Mouse (Mus musculus) forebrain, embryonic 15.5 days (tissue): ENCODE results near the gene Mpdu1. TPM values are rescaled to one million over a fixed set of nuclear protein-coding genes. Genes with fewer than 3 reads are reported as not detected.

Experiments used
- ATAC-seq: fragments of 200-750 bp; cut with Nextera tagmentation; replicated peaks from 2 replicates; pipeline ENCODE4 v1.8.0; 2017; ENCODE audit warnings: mild to moderate bottlenecking, moderate TSS enrichment, moderate library complexity
- H3K27ac ChIP-seq: fragments of 300-500 bp; sonication (generic); replicated peaks from 2 replicates; pipeline ENCODE4 v1.5.1; 2015; ENCODE audit warnings: mild to moderate bottlenecking, inconsistent platforms
- H3K27me3 ChIP-seq: fragments of 300-500 bp; sonication (generic); 2 replicates; pipeline ENCODE4 v1.6.1; 2015; ENCODE audit warnings: inconsistent platforms
- H3K36me3 ChIP-seq: fragments of 300-500 bp; sonication (generic); 2 replicates; pipeline ENCODE4 v1.6.1; 2015; ENCODE audit warnings: mild to moderate bottlenecking, inconsistent platforms
- H3K4me1 ChIP-seq: fragments of 300-500 bp; sonication (generic); 2 replicates; pipeline ENCODE4 v1.6.1; 2015; ENCODE audit warnings: inconsistent platforms
- H3K4me2 ChIP-seq: fragments of 300-500 bp; sonication (generic); replicated peaks from 2 replicates; pipeline ENCODE4 v1.6.1; 2015; ENCODE audit warnings: mild to moderate bottlenecking, inconsistent platforms
- H3K4me3 ChIP-seq: fragments of 300-500 bp; sonication (generic); 2 replicates; pipeline ENCODE4 v1.5.1; 2015; ENCODE audit warnings: mild to moderate bottlenecking, inconsistent platforms
- H3K9ac ChIP-seq: fragments of 300-500 bp; sonication (generic); replicated peaks from 2 replicates; pipeline ENCODE4 v1.6.1; 2015; ENCODE audit warnings: mild to moderate bottlenecking, inconsistent platforms
- H3K9me3 ChIP-seq: fragments of 300-500 bp; sonication (generic); 2 replicates; pipeline ENCODE4 v1.6.1; 2016; ENCODE audit warnings: inconsistent platforms
- WGBS: fragments of 180-500 bp; shearing (Covaris S2); methylation state at CpG from one replicate; pipeline ENCODE4 v1.1.7; 2015; ENCODE audit warnings: mixed read lengths; 5-methylcytosine and 5-hydroxymethylcytosine counted together
- polyA plus RNA-seq: library from polyadenylated mRNA; unstranded; fragments of >200 nt; fragmentation: Nextera tagmentation; extraction: Ambion mirVana; gene quantifications from 2 replicates; pipeline ENCODE4 v1.2.1, GENCODE M21; 2015

Gene Mpdu1
- 89.1 and 91.0 TPM in 2 replicates for polyA plus RNA-seq

GRCm38 (mm10) chr11:69662213-69662966 is at the start of gene Mpdu1:
Mpdu1 (minus strand) TSS chr11:69662642.
- no peaks in the 10 kb centered on the region for H3K27me3 ChIP-seq
- no peaks in the 10 kb centered on the region for H3K9me3 ChIP-seq
- peak; percentile 96 for ATAC-seq
- H3K4me3 ChIP-seq, result peak within 1 kb of the TSS; percentile 66
- peak within 1 kb of the TSS; percentile 66 for H3K9ac ChIP-seq
- peaks cover 52% of the 10 kb centered on the region for H3K36me3 ChIP-seq
- peak within 1 kb of the TSS; percentile 58 for H3K4me2 ChIP-seq
- H3K27ac ChIP-seq, result peak within 1 kb of the TSS; percentile 96
- H3K4me1 ChIP-seq, result peaks cover 20% of the 10 kb centered on the region
- WGBS, result under 1% methylated on average over 48 of the region's 48 CpGs

- 0 out of 2 replicates have a peak, but pooled peaks cover 4% of the 10 kb centered on the region for H3K4me1 ChIP-seq
- no peak overlapping the region for H3K4me2 ChIP-seq
- H3K9me3 ChIP-seq, result no peaks in the 10 kb centered on the region
- 82% methylated on average over 2 of the region's 2 CpGs for WGBS
- H3K27me3 ChIP-seq, result no peaks in the 10 kb centered on the region
- no peak for ATAC-seq
- H3K36me3 ChIP-seq, result no peaks in the 10 kb centered on the region
- no peak overlapping the region for H3K4me3 ChIP-seq
- no peak overlapping the region for H3K9ac ChIP-seq
- H3K27ac ChIP-seq, result no peak overlapping the region
These were observed 48.6 kb upstream of the Mpdu1 start for GRCm38 (mm10) chr11:69711082-69711481.

- Histone ChIP-seq H3K9me3 (no peaks in the 10 kb centered on the region), H3K27ac (no peak overlapping the region), H3K36me3 (no peaks in the 10 kb centered on the region), H3K27me3 (no peaks in the 10 kb centered on the region), H3K4me1 (0 out of 2 replicates have a peak, but pooled peaks cover 4% of the 10 kb centered on the region), H3K4me3 (no peak overlapping the region), H3K9ac (no peak overlapping the region), H3K4me2 (no peak overlapping the region)
- WGBS, result 72% methylated on average over 3 of the region's 3 CpGs
- ATAC-seq, result no peak
These were observed 48.0 kb upstream of the Mpdu1 start for GRCm38 (mm10) chr11:69710470-69710869.

- Histone ChIP-seq H3K27ac (no peak overlapping the region), H3K4me2 (no peak overlapping the region), H3K9me3 (no peaks in the 10 kb centered on the region), H3K36me3 (no peaks in the 10 kb centered on the region), H3K4me1 (0 out of 2 replicates have a peak, but pooled peaks cover 4% of the 10 kb centered on the region), H3K27me3 (no peaks in the 10 kb centered on the region), H3K4me3 (no peak overlapping the region), H3K9ac (no peak overlapping the region)
- ATAC-seq, result no peak
- WGBS, result 54% methylated on average over 11 of the region's 11 CpGs
These were observed 47.4 kb upstream of the Mpdu1 start for GRCm38 (mm10) chr11:69709554-69710446.

GRCm38 (mm10) chr11:69708614-69709265 is 46.3 kb upstream of the Mpdu1 start:
- WGBS, result 81% methylated on average over 3 of the region's 3 CpGs
- ATAC-seq, result no peak
- no peak overlapping the region for H3K4me3 ChIP-seq

GRCm38 (mm10) chr11:69707873-69708381 is 45.5 kb upstream of the Mpdu1 start:
- Histone ChIP-seq H3K9ac (no peak overlapping the region), H3K4me3 (no peak overlapping the region), H3K9me3 (no peaks in the 10 kb centered on the region), H3K4me2 (no peak overlapping the region), H3K27ac (no peak overlapping the region), H3K36me3 (no peaks in the 10 kb centered on the region), H3K4me1 (0 out of 2 replicates have a peak, but pooled peaks cover 4% of the 10 kb centered on the region), H3K27me3 (no peaks in the 10 kb centered on the region)
- WGBS, result 84% methylated on average over 4 of the region's 4 CpGs
- ATAC-seq, result no peak

More at GRCm38 (mm10) chr11:69708614-69709265, 46.3 kb upstream of the Mpdu1 start:
- Histone ChIP-seq H3K4me1 (0 out of 2 replicates have a peak, but pooled peaks cover 4% of the 10 kb centered on the region), H3K4me2 (no peak overlapping the region), H3K9ac (no peak overlapping the region), H3K27me3 (no peaks in the 10 kb centered on the region), H3K27ac (no peak overlapping the region), H3K9me3 (no peaks in the 10 kb centered on the region), H3K36me3 (no peaks in the 10 kb centered on the region)

- H3K27me3 ChIP-seq, result no peaks in the 10 kb centered on the region
- no peaks in the 10 kb centered on the region for H3K9me3 ChIP-seq
- no peak overlapping the region for H3K4me3 ChIP-seq
- H3K36me3 ChIP-seq, result no peaks in the 10 kb centered on the region
- no peak overlapping the region for H3K9ac ChIP-seq
- ATAC-seq, result no peak
- H3K4me2 ChIP-seq, result no peak overlapping the region
- 86% methylated on average over 4 of the region's 4 CpGs for WGBS
- H3K27ac ChIP-seq, result no peak overlapping the region
- 0 out of 2 replicates have a peak, but pooled peaks cover 4% of the 10 kb centered on the region for H3K4me1 ChIP-seq
These were observed 45.0 kb upstream of the Mpdu1 start for GRCm38 (mm10) chr11:69707480-69707847.

GRCm38 (mm10) chr11:69706775-69707479 is 44.5 kb upstream of the Mpdu1 start:
- H3K27me3 ChIP-seq, result no peaks in the 10 kb centered on the region
- 0 out of 2 replicates have a peak, but pooled peaks cover 4% of the 10 kb centered on the region for H3K4me1 ChIP-seq
- no peak overlapping the region for H3K4me2 ChIP-seq
- no peak overlapping the region for H3K9ac ChIP-seq
- no peak overlapping the region for H3K27ac ChIP-seq
- H3K36me3 ChIP-seq, result no peaks in the 10 kb centered on the region
- 47% methylated on average over 6 of the region's 6 CpGs for WGBS
- no peak for ATAC-seq
- H3K4me3 ChIP-seq, result no peak overlapping the region
- no peaks in the 10 kb centered on the region for H3K9me3 ChIP-seq

- Histone ChIP-seq H3K27me3 (no peaks in the 10 kb centered on the region), H3K9me3 (no peaks in the 10 kb centered on the region), H3K4me3 (no peak overlapping the region), H3K4me2 (no peak overlapping the region), H3K4me1 (0 out of 2 replicates have a peak, but pooled peaks cover 4% of the 10 kb centered on the region), H3K36me3 (no peaks in the 10 kb centered on the region), H3K9ac (no peak overlapping the region), H3K27ac (no peak overlapping the region)
- no peak for ATAC-seq
- WGBS, result 52% methylated on average over 2 of the region's 2 CpGs
These were observed 42.2 kb upstream of the Mpdu1 start for GRCm38 (mm10) chr11:69704613-69705010.

- no peaks in the 10 kb centered on the region for H3K9me3 ChIP-seq
- no peaks in the 10 kb centered on the region for H3K36me3 ChIP-seq
- no peak overlapping the region for H3K4me3 ChIP-seq
- ATAC-seq, result no peak
- H3K27me3 ChIP-seq, result no peaks in the 10 kb centered on the region
- H3K4me1 ChIP-seq, result 0 out of 2 replicates have a peak, but pooled peaks cover 4% of the 10 kb centered on the region
- H3K9ac ChIP-seq, result no peak overlapping the region
- WGBS, result 66% methylated on average over 8 of the region's 8 CpGs
- H3K4me2 ChIP-seq, result no peak overlapping the region
- H3K27ac ChIP-seq, result no peak overlapping the region
These were observed 41.6 kb upstream of the Mpdu1 start for GRCm38 (mm10) chr11:69703814-69704612.
